Mouse (Mus musculus): ENCODE results near the gene Pofut1.

- TF ChIP-seq CTCF (conservative IDR thresholded peaks at IDR 0.05; ENCODE audit: insufficient read depth, insufficient read length, low read depth, low read length) (no peak), POLR2A (IDR thresholded peaks at IDR 0.05; ENCODE audit: low read depth, low read length) (no peak)
Measured at GRCm38 (mm10) chr2:153274919-153275247, 33.5 kb downstream of the Pofut1 start.

All from kidney, adult 2 months (tissue).